Mouse (Mus musculus): ENCODE data around the gene Atg10. TPM values are rescaled to one million over a fixed set of nuclear protein-coding genes. Genes with fewer than 3 reads are reported as not detected.

The Atg10 gene
- total RNA-seq, 2 experiments from 2014 or later = 14.4 to 15.0 TPM

DNA sequence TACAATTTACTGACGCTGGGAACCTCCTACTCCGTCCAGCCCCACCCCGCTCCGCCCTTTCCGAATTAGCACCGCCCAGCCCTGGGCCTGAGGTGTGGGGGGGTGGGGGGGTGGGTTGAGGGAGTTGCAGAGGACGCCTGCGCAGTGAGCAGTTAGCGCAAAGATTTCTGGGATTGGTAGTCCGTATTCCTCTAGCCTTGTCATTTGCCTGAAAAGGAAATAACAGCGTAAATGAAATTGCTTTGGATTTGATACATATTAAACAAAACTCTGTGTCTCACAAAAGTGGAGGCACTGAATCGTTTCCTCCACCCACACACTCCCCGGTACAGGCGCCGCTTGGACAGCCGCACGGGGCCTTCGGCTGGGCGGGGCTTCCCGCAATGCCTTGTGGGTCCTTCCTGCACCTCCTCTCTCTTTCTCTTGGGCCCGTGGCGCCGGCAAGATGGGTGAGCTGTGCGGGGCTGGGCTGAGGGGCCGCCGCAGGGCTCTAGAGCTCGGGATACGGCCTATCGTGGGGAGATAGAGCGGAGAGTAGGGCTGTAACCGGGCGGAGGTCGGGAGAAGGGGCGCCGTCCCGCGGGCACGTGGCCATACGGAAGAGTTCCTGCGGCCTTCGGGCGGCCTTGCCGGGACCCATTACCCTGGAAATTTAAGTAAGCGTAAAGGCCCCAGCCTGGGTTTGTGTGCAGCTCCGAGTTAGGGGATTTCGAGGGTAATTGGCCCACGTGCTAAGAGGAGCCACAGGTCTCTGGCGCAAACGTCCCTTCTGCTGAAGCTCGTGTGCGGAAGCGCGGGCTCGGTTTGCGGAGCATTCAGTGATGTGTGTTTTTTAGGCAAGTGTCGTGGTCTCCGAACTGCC lies 300.8 kb downstream of the Atg10 start, which contains the start of gene Rps23:
Gene Rps23, plus strand, starts transcription at position 208 of the 862 bp plus-strand sequence.
- peak; percentile 85 to 92 for DNase-seq (ENCODE audit: low spot score in 2 of 2)
- intact Hi-C loops (cut with DNase I) = no loop called here

DNA sequence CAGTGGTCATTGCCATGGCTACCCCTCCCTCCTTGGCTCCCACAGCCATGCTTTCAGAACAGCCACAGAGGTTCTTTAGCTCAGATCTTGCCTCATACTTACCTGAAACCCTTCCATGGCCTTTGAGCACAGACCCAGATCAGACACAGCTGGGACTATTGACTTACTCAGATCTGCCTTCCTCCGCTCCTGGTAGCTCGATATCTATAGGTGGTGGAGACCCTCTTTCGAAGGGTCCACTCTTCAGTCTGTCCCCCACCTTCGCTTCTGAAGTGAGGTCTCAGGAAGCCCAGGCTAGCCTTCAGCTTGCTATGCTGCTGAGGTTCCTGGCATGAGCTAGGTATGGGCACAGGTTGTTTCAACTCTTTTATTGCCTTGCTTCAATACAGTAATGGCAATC lies 309.0 kb downstream of the Atg10 start:
- intact Hi-C loops (cut with DNase I) = no loop called here
- no peak for DNase-seq (ENCODE audit: low spot score in 2 of 2)

DNA sequence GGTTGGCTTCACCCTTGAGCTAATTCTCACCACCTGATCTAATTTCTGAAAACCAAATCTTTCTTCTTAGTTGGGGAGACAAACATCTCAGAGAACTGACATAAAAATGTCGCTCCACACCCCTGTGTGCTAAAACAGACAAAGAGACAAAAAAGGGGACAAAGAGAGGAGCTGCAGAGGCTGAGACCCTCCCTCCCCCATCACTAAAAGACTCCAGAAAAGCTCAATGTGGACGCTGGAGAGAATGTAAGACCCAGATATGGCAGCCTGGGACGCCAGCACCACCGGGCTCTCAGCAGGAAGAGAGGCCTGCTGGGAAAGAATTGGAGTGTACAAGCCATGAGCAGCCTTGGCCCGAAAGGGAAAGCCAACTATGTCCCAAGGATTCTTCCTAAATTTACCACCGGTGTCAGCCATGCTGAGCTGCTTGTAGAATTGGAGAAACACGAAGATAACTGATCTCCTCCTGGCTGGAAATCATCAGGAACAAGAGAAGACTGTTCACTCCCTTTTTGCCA lies 310.0 kb downstream of the Atg10 start:
- peak; percentile 16 to 32 for DNase-seq (ENCODE audit: low spot score in 2 of 2)
- intact Hi-C loops (cut with DNase I) = no loop called here

DNA sequence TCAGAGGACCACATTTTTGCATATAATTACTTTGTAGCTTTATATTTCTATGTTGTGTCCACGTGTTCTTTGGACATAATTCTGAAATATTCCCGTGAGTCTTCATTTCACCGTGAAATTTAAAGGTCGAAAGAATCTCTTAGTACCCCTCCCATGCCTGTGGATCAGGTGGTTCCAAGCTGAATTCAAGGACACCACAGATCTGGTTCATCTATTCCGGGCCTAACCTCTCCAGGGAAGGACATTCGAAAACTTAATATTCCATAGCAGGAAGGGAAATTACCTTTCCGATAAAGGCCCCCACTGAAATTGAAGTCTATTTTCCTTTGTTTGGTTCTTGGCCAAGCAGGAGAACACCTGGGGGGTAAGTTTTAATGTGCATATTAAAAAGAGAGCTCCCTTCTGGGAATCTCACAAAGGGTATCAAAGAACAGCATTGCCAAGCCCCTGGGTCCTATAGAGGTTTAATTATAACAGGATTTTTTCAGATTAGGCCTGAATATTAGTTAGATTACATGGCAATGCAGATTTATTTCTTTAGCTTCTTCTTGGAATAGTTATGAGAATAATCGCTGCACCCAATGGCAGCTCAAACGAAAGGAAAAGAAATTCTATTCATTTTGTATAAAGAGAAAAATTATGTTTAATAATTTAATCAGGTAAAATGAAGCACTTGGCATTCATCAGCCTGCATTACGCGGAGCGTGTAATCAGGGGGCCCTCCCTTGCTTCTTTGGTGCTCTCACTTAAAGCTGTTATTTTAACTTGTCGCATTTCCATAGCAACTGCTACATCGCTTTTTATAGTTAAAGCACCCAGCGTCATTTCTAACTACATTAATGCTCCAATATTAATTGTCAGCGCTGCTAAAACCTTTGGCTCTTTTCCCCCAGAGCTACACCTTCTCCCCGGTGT lies 310.8 kb downstream of the Atg10 start:
- DNase-seq (ENCODE audit: low spot score in 2 of 2) = peak; percentile 57

DNA sequence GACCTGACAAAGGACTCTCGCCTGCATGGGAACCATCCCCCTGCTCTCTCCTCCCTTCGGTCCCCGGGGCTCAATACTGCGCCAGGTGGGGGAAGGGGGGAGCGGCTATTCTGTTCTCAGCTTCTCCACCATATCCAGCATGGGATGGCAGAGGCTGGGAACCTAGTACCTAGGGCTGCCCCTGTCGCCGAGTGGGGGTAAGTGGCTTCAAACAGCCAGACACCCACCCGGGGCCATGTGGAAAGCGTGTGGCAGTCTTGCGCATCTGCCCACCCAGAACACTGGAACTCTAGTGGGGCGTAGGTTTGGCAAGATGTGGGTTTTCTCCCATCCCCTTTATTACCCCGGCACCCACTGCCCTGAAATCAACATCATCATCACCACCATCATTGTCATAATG lies 316.4 kb downstream of the Atg10 start:
- intact Hi-C loops (cut with DNase I) = no loop called here
- no peak for DNase-seq (ENCODE audit: low spot score in 2 of 2)

More for the DNA sequence above, 310.8 kb downstream of the Atg10 start:
- intact Hi-C loops (cut with DNase I) = no loop called here

DNA sequence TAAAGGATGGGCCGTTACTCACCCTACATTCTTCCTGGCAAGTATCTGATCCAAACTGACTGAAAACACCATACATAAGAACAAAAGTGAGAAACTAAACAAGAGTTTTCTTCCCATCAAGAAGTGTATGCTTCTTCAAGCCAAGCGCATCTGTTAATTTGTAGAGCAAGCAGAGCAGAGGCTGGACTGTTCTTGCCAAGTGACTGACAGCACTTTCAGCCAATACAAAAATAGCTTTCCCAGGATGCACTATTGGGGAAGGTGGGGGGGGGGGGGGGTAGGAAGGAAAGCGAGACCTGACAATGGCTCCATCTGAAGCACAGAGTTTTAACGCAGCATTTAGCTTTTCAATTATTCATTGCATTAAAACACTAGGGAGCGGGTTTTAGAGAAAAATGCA lies 318.6 kb downstream of the Atg10 start, which contains the start of gene Atp6ap1l:
Gene Atp6ap1l, minus strand, starts transcription at position 180 of the 400 bp plus-strand sequence.
- intact Hi-C loops (cut with DNase I) = no loop called here
- DNase-seq (ENCODE audit: low spot score in 2 of 2) = peak; percentile 27 to 61

DNA sequence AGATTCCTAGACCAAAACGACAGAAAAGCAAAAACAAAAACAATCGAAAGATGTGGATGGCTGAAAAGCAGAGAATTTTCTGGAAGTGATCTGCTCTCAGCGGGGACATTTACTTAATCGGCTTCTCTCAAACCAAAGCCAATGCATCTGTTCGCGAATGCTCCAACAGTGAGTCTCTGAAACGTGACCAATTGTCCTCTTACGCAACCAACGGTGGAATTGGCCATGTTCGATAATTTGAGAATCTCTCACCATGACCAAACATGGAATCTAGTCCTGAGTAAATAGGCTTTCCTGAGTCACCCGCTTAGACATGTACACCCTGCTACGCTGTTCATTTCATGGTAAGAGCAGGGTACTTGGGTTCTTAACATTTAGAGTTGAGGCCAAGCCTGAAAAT lies 326.9 kb downstream of the Atg10 start:
- intact Hi-C loops (cut with DNase I) = no loop called here
- no peak for DNase-seq (ENCODE audit: low spot score in 2 of 2)

DNA sequence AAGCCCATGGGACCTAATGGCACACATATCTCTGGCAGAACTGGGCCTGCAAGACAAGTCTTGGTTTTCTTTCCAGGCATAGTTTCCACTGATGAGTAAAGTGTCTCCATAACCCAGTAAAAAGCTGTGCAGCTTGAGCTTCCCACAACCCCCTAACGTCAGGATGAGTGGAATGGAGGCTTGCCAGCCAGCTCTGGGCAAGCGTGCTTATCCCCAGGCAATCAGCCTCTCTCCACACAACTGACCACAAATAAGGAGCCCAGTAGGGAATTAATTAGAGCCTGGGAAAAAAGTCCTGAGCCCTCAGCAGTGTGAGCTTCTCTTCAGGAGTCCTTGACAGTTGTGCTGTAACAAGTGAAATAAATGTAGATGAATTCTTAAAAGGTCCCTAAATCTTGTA lies 327.7 kb downstream of the Atg10 start:
- intact Hi-C loops (cut with DNase I) = no loop called here
- DNase-seq (ENCODE audit: low spot score in 2 of 2) = peak; percentile 26 to 62

DNA sequence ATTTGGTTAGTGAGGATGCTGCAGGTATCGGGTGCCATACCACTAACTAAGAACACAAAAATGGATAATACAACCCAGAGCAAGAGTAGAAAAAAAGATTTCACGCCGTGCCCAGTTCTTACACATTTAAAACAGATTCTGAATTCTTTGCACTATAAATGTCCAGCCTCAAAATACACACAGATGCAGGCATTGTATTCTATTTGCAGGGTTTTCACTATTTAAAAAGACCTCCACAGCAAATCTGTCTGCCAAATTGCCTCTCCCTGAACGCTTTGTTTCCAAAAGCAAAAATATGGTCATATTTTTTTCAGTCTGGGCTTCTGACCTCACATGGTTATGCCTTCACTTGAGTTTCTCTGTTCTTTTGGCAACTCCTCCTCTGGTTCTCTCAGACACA lies 328.9 kb downstream of the Atg10 start:
- DNase-seq (ENCODE audit: low spot score in 2 of 2) = no peak
- intact Hi-C loops (cut with DNase I) = no loop called here

DNA sequence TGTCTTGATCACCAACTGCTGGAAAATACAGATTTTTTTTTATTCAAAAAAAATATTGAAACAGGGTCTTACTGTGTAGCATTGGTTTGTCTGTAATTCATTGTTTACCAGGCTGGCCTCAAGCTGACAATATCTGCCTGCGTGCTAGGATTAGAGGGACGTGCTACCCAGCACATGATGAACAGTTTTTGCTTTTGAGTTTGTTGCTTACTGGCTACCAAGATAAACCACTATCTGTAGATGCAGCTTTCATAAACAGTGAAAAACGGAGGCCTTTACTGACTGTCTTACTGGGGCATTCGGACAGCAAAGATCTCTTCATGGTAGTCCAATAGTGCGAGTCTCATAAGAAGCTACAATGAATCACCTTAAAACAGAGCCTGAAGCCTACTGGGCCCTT lies 333.7 kb downstream of the Atg10 start:
- no peak for DNase-seq (ENCODE audit: low spot score in 2 of 2)
- intact Hi-C loops (cut with DNase I) = no loop called here

DNA sequence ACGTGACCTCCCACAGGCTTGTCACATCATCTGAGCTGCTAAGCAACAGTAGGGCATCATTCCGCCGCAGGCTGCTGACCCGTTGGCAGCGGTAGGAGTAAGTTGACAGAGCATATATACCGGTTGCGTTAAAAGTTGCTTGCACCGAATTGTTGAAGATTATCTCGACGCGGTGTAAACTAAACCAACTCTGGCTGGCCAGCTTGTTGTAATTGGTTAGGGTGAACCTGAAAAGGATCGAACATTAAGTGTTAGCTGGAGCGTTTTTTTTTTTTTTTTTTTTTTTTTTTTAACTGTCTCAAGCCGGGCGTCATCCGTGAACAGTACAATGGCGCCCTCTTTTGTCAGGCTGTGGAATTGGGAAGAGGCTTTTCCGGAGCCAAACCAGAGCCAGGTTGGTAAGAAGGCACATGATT lies 337.2 kb downstream of the Atg10 start:
- peak; percentile 89 for DNase-seq (ENCODE audit: low spot score in 2 of 2)
- intact Hi-C loops (cut with DNase I) = loop anchor here (5.0 to 10.0 kb wide), 2 partner anchors 1222 to 1339 kb away; no protein-coding TSS in a partner anchor

DNA sequence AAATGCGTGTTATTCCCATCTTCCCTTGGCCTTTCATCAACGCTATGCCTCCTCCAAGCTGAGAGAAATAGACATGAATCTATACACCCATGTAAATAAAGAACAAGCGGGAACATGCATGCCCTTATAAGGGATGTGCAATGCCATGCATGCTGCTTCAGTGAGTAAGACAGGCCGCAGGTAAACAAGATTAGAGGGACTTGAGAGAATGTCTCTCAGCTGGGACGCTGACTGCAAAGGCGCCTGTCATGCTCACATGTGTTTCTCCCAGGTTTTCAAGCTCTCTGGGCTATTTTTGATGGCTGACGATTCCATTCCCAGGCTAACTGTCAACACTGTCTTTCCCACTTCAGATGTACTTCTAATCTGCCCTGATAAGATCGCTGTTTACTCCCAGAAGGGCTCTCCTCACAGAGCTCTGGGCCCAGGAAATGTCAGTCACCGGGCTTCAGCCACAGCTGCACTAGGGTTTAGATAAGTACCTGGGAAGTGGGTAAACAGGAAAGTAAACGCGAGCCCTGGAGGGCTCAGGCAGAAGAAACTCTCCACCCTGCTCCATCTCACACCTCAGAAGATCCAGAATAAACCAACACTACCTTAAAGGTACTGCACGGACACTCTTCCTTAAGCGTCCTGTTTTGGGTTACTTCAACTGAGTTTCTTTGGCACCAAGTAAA lies 337.8 kb downstream of the Atg10 start:
- no peak for DNase-seq (ENCODE audit: low spot score in 2 of 2)
- intact Hi-C loops (cut with DNase I) = loop anchor here (5.0 to 10.0 kb wide), 2 partner anchors 1221 to 1339 kb away; no protein-coding TSS in a partner anchor

Other genes with a start within 250 kb of the Atg10 start
- gene Ssbp2, start 236.3 kb upstream of the Atg10 start, total RNA-seq (2021) = 100 to 1,000 TPM; 133 to 148 TPM

Data from left cerebral cortex, postnatal 14 days (tissue).